Mouse (Mus musculus): Measurements from ENCODE around the gene Khsrp. TPM values are rescaled to one million over a fixed set of nuclear protein-coding genes. Genes with fewer than 3 reads are reported as not detected.

The Khsrp gene
- polyA plus RNA-seq, 1 experiment from 2014 or later, result 44.1 TPM

GRCm38 (mm10) chr17:56999414-56999813, 31.9 kb downstream of the Khsrp start:
- H3K27me3 ChIP-seq, result no peaks in the 10 kb centered on the region
- no peak overlapping the region for H3K4me3 ChIP-seq
- no peak for ATAC-seq (ENCODE audit: borderline replicate concordance, extremely low read depth, low FRiP score, low TSS enrichment)
- H3K4me1 ChIP-seq, result peaks cover 9% of the 10 kb centered on the region
- no peak overlapping the region for H3K4me2 ChIP-seq
- no peak overlapping the region for H3K27ac ChIP-seq
- no peaks in the 10 kb centered on the region for H3K9me3 ChIP-seq
- WGBS, result 88% methylated on average over 9 of the region's 9 CpGs
- peaks cover 44% of the 10 kb centered on the region for H3K36me3 ChIP-seq
- H3K9ac ChIP-seq, result no peak overlapping the region

- Histone ChIP-seq H3K36me3 (peaks cover 45% of the 10 kb centered on the region), H3K9me3 (no peaks in the 10 kb centered on the region), H3K27ac (peak within 1 kb of the TSS; percentile 63), H3K27me3 (no peaks in the 10 kb centered on the region), H3K4me2 (peak within 1 kb of the TSS; percentile 79), H3K9ac (peak within 1 kb of the TSS; percentile 69), H3K4me3 (peak within 1 kb of the TSS; percentile 83), H3K4me1 (peaks cover 9% of the 10 kb centered on the region)
- WGBS, result under 1% methylated on average over 38 of the region's 38 CpGs
- peak; percentile 98 for ATAC-seq (ENCODE audit: borderline replicate concordance, extremely low read depth, low FRiP score, low TSS enrichment)
Measured at GRCm38 (mm10) chr17:56997029-56997667, 34.2 kb downstream of the Khsrp start, which contains the start of gene Alkbh7. TSS of gene Alkbh7 (plus strand) at chr17:56997339.

- H3K4me3 ChIP-seq, result peak overlapping the region; percentile 83; the same call in 1 of the 2 replicates
- no peak for ATAC-seq (ENCODE audit: borderline replicate concordance, extremely low read depth, low FRiP score, low TSS enrichment)
- H3K36me3 ChIP-seq, result peaks cover 45% of the 10 kb centered on the region
- no peaks in the 10 kb centered on the region for H3K9me3 ChIP-seq
- peak overlapping the region; percentile 79; the same call in 1 of the 2 replicates for H3K4me2 ChIP-seq
- H3K27me3 ChIP-seq, result no peaks in the 10 kb centered on the region
- H3K9ac ChIP-seq, result no peak overlapping the region
- no peak overlapping the region for H3K27ac ChIP-seq
- 70% methylated on average over 2 of the region's 2 CpGs for WGBS
- H3K4me1 ChIP-seq, result peaks cover 9% of the 10 kb centered on the region
Measured at GRCm38 (mm10) chr17:56996506-56996905, 34.8 kb downstream of the Khsrp start.

- no peak overlapping the region for H3K9ac ChIP-seq
- peaks cover 45% of the 10 kb centered on the region for H3K36me3 ChIP-seq
- no peak for ATAC-seq (ENCODE audit: borderline replicate concordance, extremely low read depth, low FRiP score, low TSS enrichment)
- H3K9me3 ChIP-seq, result no peaks in the 10 kb centered on the region
- H3K4me3 ChIP-seq, result no peak overlapping the region
- H3K4me2 ChIP-seq, result no peak overlapping the region
- 86% methylated on average over 8 of the region's 8 CpGs for WGBS
- H3K27me3 ChIP-seq, result no peaks in the 10 kb centered on the region
- H3K4me1 ChIP-seq, result peaks cover 16% of the 10 kb centered on the region
- no peak overlapping the region for H3K27ac ChIP-seq
Measured at GRCm38 (mm10) chr17:56995046-56995445, 36.3 kb downstream of the Khsrp start.

- no peaks in the 10 kb centered on the region for H3K27me3 ChIP-seq
- H3K4me1 ChIP-seq, result peaks cover 10% of the 10 kb centered on the region
- peak overlapping the region; percentile 81 for H3K9ac ChIP-seq
- H3K9me3 ChIP-seq, result no peaks in the 10 kb centered on the region
- H3K4me3 ChIP-seq, result peak overlapping the region; percentile 74
- H3K36me3 ChIP-seq, result peaks cover 36% of the 10 kb centered on the region
- no peak overlapping the region for H3K27ac ChIP-seq
- ATAC-seq (ENCODE audit: borderline replicate concordance, extremely low read depth, low FRiP score, low TSS enrichment), result no peak
- H3K4me2 ChIP-seq, result peak overlapping the region; percentile 89
- 67% methylated on average over 2 of the region's 2 CpGs for WGBS
Measured at GRCm38 (mm10) chr17:56990966-56991365, 40.4 kb downstream of the Khsrp start.

- H3K9ac ChIP-seq, result peak within 1 kb of the TSS; percentile 81
- ATAC-seq (ENCODE audit: borderline replicate concordance, extremely low read depth, low FRiP score, low TSS enrichment), result peak; percentile 97
- peak within 1 kb of the TSS; percentile 89 for H3K4me2 ChIP-seq
- peak within 1 kb of the TSS; percentile 74 for H3K4me3 ChIP-seq
- H3K36me3 ChIP-seq, result peaks cover 29% of the 10 kb centered on the region
- peaks cover 10% of the 10 kb centered on the region for H3K4me1 ChIP-seq
- H3K27me3 ChIP-seq, result no peaks in the 10 kb centered on the region
- H3K27ac ChIP-seq, result peak within 1 kb of the TSS; percentile 79
- H3K9me3 ChIP-seq, result no peaks in the 10 kb centered on the region
- WGBS, result under 1% methylated on average over 52 of the region's 52 CpGs
Measured at GRCm38 (mm10) chr17:56990115-56990746, 41.1 kb downstream of the Khsrp start, which contains the start of gene Clpp. TSS of gene Clpp (plus strand) at chr17:56990305.

- Histone ChIP-seq H3K9me3 (no peaks in the 10 kb centered on the region), H3K4me3 (peak overlapping the region; percentile 74), H3K4me1 (peaks cover 10% of the 10 kb centered on the region), H3K36me3 (peaks cover 22% of the 10 kb centered on the region), H3K9ac (peak overlapping the region; percentile 56), H3K27ac (peak overlapping the region; percentile 79), H3K4me2 (peak overlapping the region; percentile 89), H3K27me3 (no peaks in the 10 kb centered on the region)
- ATAC-seq (ENCODE audit: borderline replicate concordance, extremely low read depth, low FRiP score, low TSS enrichment), result peak; percentile 92
- 1% methylated on average over 25 of the region's 25 CpGs for WGBS
Measured at GRCm38 (mm10) chr17:56989467-56990114, 41.7 kb downstream of the Khsrp start.

- ATAC-seq (ENCODE audit: borderline replicate concordance, extremely low read depth, low FRiP score, low TSS enrichment), result no peak
- Histone ChIP-seq H3K27ac (no peak overlapping the region), H3K27me3 (no peaks in the 10 kb centered on the region), H3K9ac (peak overlapping the region; percentile 56; the same call in 1 of the 2 replicates), H3K4me1 (peaks cover 10% of the 10 kb centered on the region), H3K36me3 (peaks cover 16% of the 10 kb centered on the region), H3K9me3 (no peaks in the 10 kb centered on the region), H3K4me2 (peak overlapping the region; percentile 89), H3K4me3 (peak overlapping the region; percentile 74)
- 69% methylated on average over 7 of the region's 7 CpGs for WGBS
Measured at GRCm38 (mm10) chr17:56988921-56989430, 42.3 kb downstream of the Khsrp start.

GRCm38 (mm10) chr17:56988441-56988840, 42.9 kb downstream of the Khsrp start:
- H3K9me3 ChIP-seq, result no peaks in the 10 kb centered on the region
- peaks cover 10% of the 10 kb centered on the region for H3K4me1 ChIP-seq
- H3K4me2 ChIP-seq, result no peak overlapping the region
- H3K27ac ChIP-seq, result no peak overlapping the region
- WGBS, result 80% methylated on average over 7 of the region's 7 CpGs
- no peak overlapping the region for H3K9ac ChIP-seq
- peaks cover 11% of the 10 kb centered on the region for H3K36me3 ChIP-seq
- H3K4me3 ChIP-seq, result no peak overlapping the region
- H3K27me3 ChIP-seq, result no peaks in the 10 kb centered on the region
- ATAC-seq (ENCODE audit: borderline replicate concordance, extremely low read depth, low FRiP score, low TSS enrichment), result no peak

- Histone ChIP-seq H3K27me3 (no peaks in the 10 kb centered on the region), H3K4me3 (no peak overlapping the region), H3K9ac (no peak overlapping the region), H3K4me2 (no peak overlapping the region), H3K9me3 (no peaks in the 10 kb centered on the region), H3K27ac (no peak overlapping the region), H3K36me3 (no peaks in the 10 kb centered on the region), H3K4me1 (peaks cover 8% of the 10 kb centered on the region)
- ATAC-seq (ENCODE audit: borderline replicate concordance, extremely low read depth, low FRiP score, low TSS enrichment), result no peak
- WGBS, result 81% methylated on average over 3 of the region's 3 CpGs
Measured at GRCm38 (mm10) chr17:56986105-56986805, 45.1 kb downstream of the Khsrp start.

- no peaks in the 10 kb centered on the region for H3K9me3 ChIP-seq
- no peak for ATAC-seq (ENCODE audit: borderline replicate concordance, extremely low read depth, low FRiP score, low TSS enrichment)
- no peaks in the 10 kb centered on the region for H3K36me3 ChIP-seq
- 0 out of 2 replicates have a peak, but pooled peaks cover 3% of the 10 kb centered on the region for H3K4me1 ChIP-seq
- 67% methylated on average over 3 of the region's 3 CpGs for WGBS
- H3K9ac ChIP-seq, result no peak overlapping the region
- no peak overlapping the region for H3K4me2 ChIP-seq
- H3K4me3 ChIP-seq, result no peak overlapping the region
- no peak overlapping the region for H3K27ac ChIP-seq
- H3K27me3 ChIP-seq, result no peaks in the 10 kb centered on the region
Measured at GRCm38 (mm10) chr17:56985656-56986055, 45.7 kb downstream of the Khsrp start.
